Mouse (Mus musculus): ENCODE measurements around the gene Ndufc1. TPM values are rescaled to one million over a fixed set of nuclear protein-coding genes. Genes with fewer than 3 reads are reported as not detected.
"Not testable (repeated sequence)": the region's sequence is repeated elsewhere in the genome, so short reads cannot be mapped to it uniquely, and the experiment has no call there.

Ndufc1 gene
- polyA plus RNA-seq, 1 experiment, result 4.2 TPM

DNA sequence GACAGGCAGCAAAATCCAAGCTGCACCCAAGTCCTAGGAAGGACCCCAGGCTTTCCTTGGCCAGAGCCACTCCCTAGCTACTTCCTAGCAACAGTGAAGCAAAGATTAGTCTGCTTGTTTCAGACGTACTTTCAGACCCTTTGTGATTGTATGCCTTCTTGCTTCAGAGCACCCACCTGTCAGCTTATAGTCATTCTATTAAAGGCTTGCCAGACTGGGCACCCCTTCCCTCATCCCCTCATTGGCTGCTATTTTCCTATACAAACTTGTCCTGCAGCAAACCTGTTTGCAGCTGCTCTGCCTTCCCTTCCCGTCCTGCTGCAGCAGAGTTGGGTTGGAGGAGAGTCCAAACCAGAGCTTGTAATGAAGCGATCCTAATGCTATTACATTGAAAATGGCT, 10.1 kb downstream of the Ndufc1 start:
- TF ChIP-seq TAL1 (IDR thresholded peaks at IDR 0.05; ENCODE audit: low read length) (no peak), GATA1 (IDR thresholded peaks at IDR 0.05; ENCODE audit: low read length) (no peak)
- H3K4me1 ChIP-seq (ENCODE audit: control insufficient read depth), result peaks cover 22% of the 10 kb centered on the region
- peaks cover 42% of the 10 kb centered on the region for H3K27me3 ChIP-seq (ENCODE audit: control insufficient read depth)
- peaks cover 12% of the 10 kb centered on the region for H3K36me3 ChIP-seq (ENCODE audit: control insufficient read depth)
- H3K9me3 ChIP-seq (ENCODE audit: control insufficient read depth, low read length), result no peaks in the 10 kb centered on the region
- H3K4me3 ChIP-seq (replicated peaks), result no peak overlapping the region

DNA sequence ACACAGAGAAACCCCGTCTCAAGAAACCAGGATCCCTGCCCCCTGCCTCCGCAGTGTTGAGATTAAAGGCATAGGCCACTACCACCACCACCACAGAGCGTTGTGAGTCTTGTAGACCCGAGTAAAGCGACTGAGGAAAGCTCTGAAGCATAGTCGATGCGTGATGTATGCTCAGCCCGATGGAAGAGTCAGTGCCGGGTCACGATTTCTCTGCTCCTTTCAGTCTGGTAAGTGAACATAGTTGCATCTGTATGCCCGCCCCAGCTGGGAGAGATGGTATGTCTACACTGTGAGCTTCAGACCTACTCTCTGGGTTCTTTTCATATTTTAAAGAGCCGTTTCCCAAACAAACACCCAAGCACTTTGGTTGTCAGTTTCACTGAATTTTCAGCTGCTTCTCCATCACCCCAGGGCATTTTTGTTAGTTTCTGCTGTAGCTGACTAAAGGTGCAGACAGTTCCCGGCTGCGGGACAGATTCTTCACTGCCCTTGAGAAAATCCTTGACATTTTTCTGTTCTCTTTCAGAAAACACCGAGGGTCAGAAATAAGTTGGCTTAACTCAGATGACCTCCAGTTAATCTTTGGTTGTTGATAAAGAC, 11.0 kb downstream of the Ndufc1 start:
- peaks cover 3% of the 10 kb centered on the region for H3K36me3 ChIP-seq (ENCODE audit: control insufficient read depth)
- no peak for TF ChIP-seq GATA1 (IDR thresholded peaks at IDR 0.05; ENCODE audit: low read length)
- TF ChIP-seq TAL1 (IDR thresholded peaks at IDR 0.05; ENCODE audit: low read length), result no peak

DNA sequence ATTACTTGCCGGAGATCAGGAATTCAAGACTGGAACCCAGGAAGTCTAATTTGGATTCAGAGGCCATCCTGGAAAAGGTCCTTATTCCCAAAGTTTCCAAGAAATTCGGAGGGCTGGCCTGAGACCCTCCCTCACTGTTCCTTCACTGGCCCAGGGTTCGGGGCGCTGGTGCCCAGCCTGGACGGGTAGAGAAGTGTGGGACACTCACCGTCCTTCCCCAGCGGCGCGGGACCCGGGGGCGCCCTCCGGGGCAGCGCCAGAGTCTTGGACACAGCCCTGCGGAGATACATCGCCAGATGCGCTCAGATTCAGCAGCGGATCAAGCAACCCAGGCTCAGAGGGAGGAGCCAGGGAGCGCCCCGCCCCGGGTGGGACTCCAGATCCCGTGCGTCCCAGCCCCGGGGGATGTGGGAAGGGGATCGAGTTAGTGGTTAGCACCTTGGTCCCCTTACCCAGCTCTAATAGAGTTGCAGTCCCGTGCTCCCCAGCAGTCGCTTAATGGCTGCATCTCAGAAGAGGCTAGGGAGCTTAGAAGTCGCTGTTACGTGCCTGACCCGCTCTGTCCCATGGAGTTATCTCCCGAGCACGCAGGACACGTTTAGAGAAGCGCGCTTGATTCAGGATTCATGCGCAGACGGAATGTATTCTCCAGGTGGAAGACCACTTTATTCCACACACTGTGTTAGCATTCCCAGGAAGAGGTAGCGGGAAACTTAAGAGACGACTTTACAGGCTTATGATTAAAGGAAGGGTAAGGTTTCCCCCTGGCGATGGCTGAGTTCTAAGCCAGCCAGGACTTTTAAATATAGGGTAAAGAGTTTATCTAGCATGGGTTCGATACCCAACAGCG, 12.3 kb downstream of the Ndufc1 start, which contains the start of gene Mgarp:
Mgarp (minus strand) TSS at position 520 of the 850 bp plus-strand sequence.
- Histone ChIP-seq H3K27me3 (ENCODE audit: control insufficient read depth) (peaks cover 42% of the 10 kb centered on the region), H3K9me3 (ENCODE audit: control insufficient read depth, low read length) (no peaks in the 10 kb centered on the region), H3K4me1 (ENCODE audit: control insufficient read depth) (peaks cover 22% of the 10 kb centered on the region), H3K36me3 (ENCODE audit: control insufficient read depth) (no peaks in the 10 kb centered on the region), H3K4me3 (replicated peaks) (peak within 1 kb of the TSS; percentile 71)
- TF ChIP-seq GATA1 (IDR thresholded peaks at IDR 0.05; ENCODE audit: low read length) (no peak), TAL1 (IDR thresholded peaks at IDR 0.05; ENCODE audit: low read length) (no peak)

More for the DNA sequence above, 11.0 kb downstream of the Ndufc1 start:
- H3K4me1 ChIP-seq (ENCODE audit: control insufficient read depth), result peaks cover 22% of the 10 kb centered on the region
- no peaks in the 10 kb centered on the region for H3K9me3 ChIP-seq (ENCODE audit: control insufficient read depth, low read length)
- H3K4me3 ChIP-seq (replicated peaks), result no peak overlapping the region
- H3K27me3 ChIP-seq (ENCODE audit: control insufficient read depth), result peaks cover 42% of the 10 kb centered on the region

DNA sequence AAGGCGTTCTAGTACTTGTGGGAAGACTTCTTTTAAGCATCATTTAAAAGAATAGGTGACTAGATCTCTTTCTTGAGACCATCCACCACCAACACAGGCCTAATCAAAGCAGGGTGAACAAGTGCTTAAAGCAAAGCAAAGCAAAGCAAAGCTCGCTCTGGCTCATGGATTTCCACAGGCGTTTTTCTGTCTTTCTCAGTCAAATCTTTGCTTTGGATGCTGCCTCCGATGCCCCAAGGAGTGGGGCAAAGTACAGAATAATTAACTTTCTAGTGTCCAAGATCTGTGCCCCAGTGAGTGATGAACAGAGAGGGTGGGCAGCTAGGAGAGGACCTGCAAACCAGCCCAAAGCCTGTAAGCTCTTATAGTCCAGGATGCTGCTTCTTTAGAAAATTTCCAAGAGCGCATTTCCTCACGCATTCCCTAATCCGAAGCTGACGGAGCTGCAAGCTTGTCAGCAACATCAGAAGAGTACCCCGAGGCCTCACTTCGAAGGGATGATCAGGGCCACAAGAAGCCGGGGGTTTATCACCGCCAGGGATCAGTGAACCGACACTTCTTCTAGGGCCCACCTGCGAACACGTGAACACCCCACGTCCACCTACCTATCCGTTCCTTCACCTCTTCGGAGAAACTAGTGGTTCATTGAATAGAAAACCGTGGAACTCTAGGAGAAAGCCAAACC, 13.2 kb downstream of the Ndufc1 start:
- H3K9me3 ChIP-seq (ENCODE audit: control insufficient read depth, low read length), result no peaks in the 10 kb centered on the region
- H3K36me3 ChIP-seq (ENCODE audit: control insufficient read depth), result no peaks in the 10 kb centered on the region
- no peak for TF ChIP-seq TAL1 (IDR thresholded peaks at IDR 0.05; ENCODE audit: low read length)
- TF ChIP-seq GATA1 (IDR thresholded peaks at IDR 0.05; ENCODE audit: low read length), result no peak
- H3K27me3 ChIP-seq (ENCODE audit: control insufficient read depth), result peaks cover 42% of the 10 kb centered on the region
- no peak overlapping the region for H3K4me3 ChIP-seq (replicated peaks)
- peaks cover 19% of the 10 kb centered on the region for H3K4me1 ChIP-seq (ENCODE audit: control insufficient read depth)

DNA sequence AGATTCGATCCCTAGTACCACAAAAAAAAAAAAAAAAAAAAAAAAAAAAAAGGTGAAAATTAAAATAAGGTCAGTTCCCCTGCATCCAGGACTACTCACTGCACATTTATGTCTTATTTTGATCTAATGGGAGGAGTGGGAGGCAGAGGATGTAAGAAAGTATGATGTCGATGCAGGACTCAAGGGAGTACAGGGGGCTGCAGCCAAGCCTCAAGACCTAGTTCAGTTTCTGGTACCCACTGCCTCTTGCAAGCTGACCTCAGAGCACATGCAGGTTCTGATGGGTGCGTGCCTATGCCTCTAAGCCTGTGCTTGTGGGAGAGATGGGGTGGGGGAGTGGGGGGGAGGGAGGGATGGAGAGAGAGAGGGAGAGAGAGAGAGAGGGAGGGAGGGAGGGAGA, 13.9 kb downstream of the Ndufc1 start:
- Histone ChIP-seq H3K9me3 (ENCODE audit: control insufficient read depth, low read length) (no peaks in the 10 kb centered on the region), H3K4me1 (ENCODE audit: control insufficient read depth) (peaks cover 23% of the 10 kb centered on the region), H3K4me3 (replicated peaks) (no peak overlapping the region), H3K27me3 (ENCODE audit: control insufficient read depth) (peaks cover 42% of the 10 kb centered on the region), H3K36me3 (ENCODE audit: control insufficient read depth) (no peaks in the 10 kb centered on the region)
- TF ChIP-seq GATA1 (IDR thresholded peaks at IDR 0.05; ENCODE audit: low read length) (no peak), TAL1 (IDR thresholded peaks at IDR 0.05; ENCODE audit: low read length) (no peak)

DNA sequence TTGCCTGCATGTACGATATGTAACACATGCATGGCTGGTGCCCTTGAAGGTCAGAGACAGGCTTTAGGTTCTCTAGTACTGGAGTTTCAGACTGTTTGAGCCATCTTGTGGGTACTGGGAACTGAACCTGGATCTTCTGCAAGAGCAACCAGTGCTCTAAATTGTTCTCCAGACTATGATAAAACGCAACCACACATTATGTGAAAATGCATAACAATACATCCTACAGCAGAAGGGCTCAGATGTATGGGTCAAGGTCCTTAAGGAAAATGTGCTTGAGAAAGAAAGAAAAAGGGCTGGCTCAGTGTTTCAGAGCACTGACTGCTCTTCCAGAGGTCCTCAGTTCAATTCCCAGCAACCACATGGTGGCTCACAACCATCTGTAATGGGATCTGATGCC, 15.1 kb downstream of the Ndufc1 start:
- Histone ChIP-seq H3K9me3 (ENCODE audit: control insufficient read depth, low read length) (no peaks in the 10 kb centered on the region), H3K27me3 (ENCODE audit: control insufficient read depth) (peaks cover 32% of the 10 kb centered on the region), H3K4me1 (ENCODE audit: control insufficient read depth) (peaks cover 33% of the 10 kb centered on the region), H3K4me3 (replicated peaks) (no peak overlapping the region), H3K36me3 (ENCODE audit: control insufficient read depth) (no peaks in the 10 kb centered on the region)
- no peak for TF ChIP-seq TAL1 (IDR thresholded peaks at IDR 0.05; ENCODE audit: low read length)
- no peak for TF ChIP-seq GATA1 (IDR thresholded peaks at IDR 0.05; ENCODE audit: low read length)

DNA sequence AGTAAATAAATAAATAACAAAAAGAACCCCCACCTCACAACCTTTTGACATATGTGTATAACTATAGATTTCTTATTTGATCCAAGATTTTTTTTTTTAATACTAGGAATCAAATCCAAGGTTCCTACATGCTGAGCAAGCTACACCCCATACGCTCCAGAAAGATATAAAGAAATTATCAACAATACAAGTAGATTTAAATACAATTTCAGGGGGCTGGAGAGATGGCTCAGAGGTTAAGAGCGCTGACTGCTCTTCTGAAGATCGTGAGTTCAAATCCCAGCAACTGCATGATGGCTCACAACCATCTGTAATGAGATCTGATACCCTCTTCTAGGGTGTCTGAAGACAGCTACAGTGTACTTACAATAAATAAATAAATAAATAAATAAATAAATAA, 15.8 kb downstream of the Ndufc1 start:
- H3K36me3 ChIP-seq (ENCODE audit: control insufficient read depth); H3K4me3 ChIP-seq (replicated peaks); H3K9me3 ChIP-seq (ENCODE audit: control insufficient read depth, low read length): not testable (repeated sequence)
- Histone ChIP-seq H3K27me3 (ENCODE audit: control insufficient read depth) (peaks cover 27% of the 10 kb centered on the region), H3K4me1 (ENCODE audit: control insufficient read depth) (peaks cover 37% of the 10 kb centered on the region)

DNA sequence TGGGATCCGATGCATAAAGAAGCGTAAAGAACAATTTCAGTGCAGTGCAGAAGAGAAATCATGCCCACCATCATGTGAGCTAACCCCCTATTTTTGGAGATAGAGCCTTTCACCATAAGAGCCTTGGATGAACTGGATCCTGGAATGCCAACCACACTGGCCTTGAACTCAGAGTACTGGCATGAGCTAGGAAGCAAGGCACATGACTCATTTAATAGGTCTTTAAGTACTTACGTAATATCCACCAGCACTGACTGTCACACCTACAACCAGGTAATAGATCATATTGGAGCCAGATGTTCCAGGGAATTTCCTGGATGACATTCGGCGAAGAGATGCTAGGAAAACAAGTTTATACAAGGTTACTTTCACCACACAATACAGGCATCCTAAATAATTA, 17.2 kb downstream of the Ndufc1 start:
- TF ChIP-seq GATA1 (IDR thresholded peaks at IDR 0.05; ENCODE audit: low read length) (no peak), TAL1 (IDR thresholded peaks at IDR 0.05; ENCODE audit: low read length) (no peak)
- Histone ChIP-seq H3K36me3 (ENCODE audit: control insufficient read depth) (no peaks in the 10 kb centered on the region), H3K27me3 (ENCODE audit: control insufficient read depth) (peaks cover 16% of the 10 kb centered on the region), H3K4me1 (ENCODE audit: control insufficient read depth) (peaks cover 47% of the 10 kb centered on the region), H3K9me3 (ENCODE audit: control insufficient read depth, low read length) (no peaks in the 10 kb centered on the region), H3K4me3 (replicated peaks) (no peak overlapping the region)

DNA sequence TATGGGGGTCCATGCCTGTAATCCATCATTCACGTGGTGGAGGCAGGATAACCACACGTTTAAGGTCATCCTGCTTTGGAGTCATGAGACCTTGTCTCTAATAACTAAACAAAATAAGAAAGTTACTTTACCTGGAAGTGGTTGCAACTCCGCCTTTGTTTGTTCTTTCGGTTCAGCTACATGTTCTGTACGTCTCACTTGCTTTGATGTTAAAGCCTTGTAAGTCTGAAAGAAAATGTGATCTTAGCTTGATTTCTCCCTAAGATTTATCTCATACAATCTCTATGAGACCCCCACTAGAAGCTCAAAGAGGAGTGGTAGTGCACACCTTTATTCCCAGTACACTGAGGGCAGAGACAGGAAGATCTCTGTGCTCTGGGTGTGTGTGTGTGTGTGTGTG, 17.7 kb downstream of the Ndufc1 start:
- H3K4me3 ChIP-seq (replicated peaks), result no peak overlapping the region
- H3K36me3 ChIP-seq (ENCODE audit: control insufficient read depth), result no peaks in the 10 kb centered on the region
- H3K9me3 ChIP-seq (ENCODE audit: control insufficient read depth, low read length), result no peaks in the 10 kb centered on the region
- peaks cover 45% of the 10 kb centered on the region for H3K4me1 ChIP-seq (ENCODE audit: control insufficient read depth)
- peaks cover 11% of the 10 kb centered on the region for H3K27me3 ChIP-seq (ENCODE audit: control insufficient read depth)
- no peak for TF ChIP-seq TAL1 (IDR thresholded peaks at IDR 0.05; ENCODE audit: low read length)
- no peak for TF ChIP-seq GATA1 (IDR thresholded peaks at IDR 0.05; ENCODE audit: low read length)
